Mouse (Mus musculus) kidney, embryonic 14.5 days (tissue): ENCODE results near the gene Mad1l1. TPM values are rescaled to one million over a fixed set of nuclear protein-coding genes. Genes with fewer than 3 reads are reported as not detected.

ENCODE experiments used
- ATAC-seq: fragments of 200-750 bp; cut with Nextera tagmentation; 2 replicates; pipeline ENCODE4 v1.8.0; 2017; ENCODE audit warnings: moderate number of reproducible peaks, mild to moderate bottlenecking, moderate TSS enrichment, moderate library complexity; ENCODE audit not compliant: low FRiP score, low TSS enrichment
- H3K27ac ChIP-seq: fragments of 300-500 bp; sonication (generic); 2 replicates; pipeline ENCODE4 v1.5.1; 2014; ENCODE audit warnings: low read depth, mild to moderate bottlenecking, low read length, moderate library complexity, mixed read lengths
- H3K27me3 ChIP-seq: fragments of 300-500 bp; sonication (generic); 2 replicates; pipeline ENCODE4 v1.6.1; 2014; ENCODE audit warnings: mild to moderate bottlenecking, low read length; ENCODE audit not compliant: control insufficient read depth, insufficient read depth
- H3K36me3 ChIP-seq: fragments of 300-500 bp; sonication (generic); 2 replicates; pipeline ENCODE4 v1.6.1; 2014; ENCODE audit warnings: low read length, mixed read lengths; ENCODE audit not compliant: control insufficient read depth, insufficient read depth
- H3K4me1 ChIP-seq: fragments of 300-500 bp; sonication (generic); 2 replicates; pipeline ENCODE4 v1.6.1; 2014; ENCODE audit warnings: low read length, mixed read lengths; ENCODE audit not compliant: control insufficient read depth, insufficient read depth
- H3K4me2 ChIP-seq: fragments of 300-500 bp; sonication (generic); replicated peaks from 2 replicates; pipeline ENCODE4 v1.6.1; 2014; ENCODE audit warnings: low read depth, mild to moderate bottlenecking, low read length
- H3K4me3 ChIP-seq: fragments of 300-500 bp; sonication (generic); 2 replicates; pipeline ENCODE4 v1.5.1; 2014; ENCODE audit warnings: mild to moderate bottlenecking, low read length
- H3K9ac ChIP-seq: fragments of 300-500 bp; sonication (generic); 2 replicates; pipeline ENCODE4 v1.6.1; 2014; ENCODE audit warnings: low read depth, mild to moderate bottlenecking, low read length, moderate library complexity
- H3K9me3 ChIP-seq: fragments of 300-500 bp; sonication (generic); 2 replicates; pipeline ENCODE4 v1.6.1; 2016; ENCODE audit warnings: low read length; ENCODE audit not compliant: control insufficient read depth
- WGBS: fragments of 180-500 bp; shearing (Covaris S2); extraction: QIAGEN DNeasy Blood & Tissue Kit; methylation state at CpG from one replicate; pipeline ENCODE4 v1.1.7; 2014; 5-methylcytosine and 5-hydroxymethylcytosine counted together
- polyA plus RNA-seq: library from polyadenylated mRNA; unstranded; fragments of >200 nt; fragmentation: Nextera tagmentation; extraction: Ambion mirVana; gene quantifications from 2 replicates; pipeline ENCODE4 v1.2.1, GENCODE M21; 2014

Mad1l1 gene
- polyA plus RNA-seq, 1 experiment from 2014 or later = 47.4 TPM

DNA sequence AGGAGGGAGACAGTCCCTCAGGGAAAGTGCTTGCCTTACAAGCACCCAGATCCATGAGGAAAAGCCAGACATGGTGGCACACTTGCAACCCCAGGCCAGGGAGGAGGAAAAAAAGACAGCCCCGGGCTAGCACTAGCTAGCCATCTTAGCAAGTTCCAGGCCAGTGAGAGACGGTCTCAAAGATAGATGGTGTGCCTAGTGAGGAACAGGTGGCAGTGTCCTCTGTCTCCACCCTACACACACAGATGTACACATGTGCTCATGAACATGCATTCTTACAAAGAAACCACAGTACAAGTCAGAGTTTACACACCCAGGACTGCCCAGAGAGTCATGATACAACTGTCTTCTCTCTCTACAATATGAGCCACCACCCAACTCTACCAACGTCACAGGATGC, 258.5 kb downstream of the Mad1l1 start:
- ATAC-seq = no peak
- H3K4me1 ChIP-seq = peaks cover 12% of the 10 kb centered on the region
- H3K27ac ChIP-seq = no peak overlapping the region
- no peaks in the 10 kb centered on the region for H3K27me3 ChIP-seq
- peaks cover 5% of the 10 kb centered on the region for H3K36me3 ChIP-seq
- WGBS = 89% methylated on average over 3 of the region's 3 CpGs
- no peaks in the 10 kb centered on the region for H3K9me3 ChIP-seq
- H3K4me2 ChIP-seq = no peak overlapping the region
- H3K4me3 ChIP-seq = no peak overlapping the region
- no peak overlapping the region for H3K9ac ChIP-seq

DNA sequence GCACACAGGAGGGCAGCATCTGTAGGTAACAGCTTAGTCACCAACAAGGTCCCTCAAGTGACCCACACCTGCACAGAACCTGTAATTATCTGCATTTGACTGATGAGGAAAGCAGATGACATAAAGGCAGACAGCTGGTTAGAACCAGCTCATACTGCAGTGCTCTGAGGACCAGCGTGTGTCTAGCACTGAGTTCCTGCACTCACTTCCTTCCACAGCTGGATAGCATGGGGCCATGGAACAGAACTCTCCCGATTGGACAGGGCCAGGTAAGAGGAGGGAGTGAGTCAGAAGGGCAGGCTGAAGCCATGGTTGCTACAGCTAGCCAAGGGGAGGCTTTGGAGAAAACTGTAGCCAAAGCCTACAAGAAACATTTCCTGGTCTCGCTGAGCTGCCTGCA, 259.0 kb downstream of the Mad1l1 start:
- no peak overlapping the region for H3K4me3 ChIP-seq
- H3K4me1 ChIP-seq = peaks cover 8% of the 10 kb centered on the region
- 67% methylated on average over 3 of the region's 3 CpGs for WGBS
- H3K27ac ChIP-seq = no peak overlapping the region
- no peak overlapping the region for H3K4me2 ChIP-seq
- H3K27me3 ChIP-seq = no peaks in the 10 kb centered on the region
- H3K9ac ChIP-seq = no peak overlapping the region
- H3K36me3 ChIP-seq = peaks cover 5% of the 10 kb centered on the region
- H3K9me3 ChIP-seq = no peaks in the 10 kb centered on the region
- ATAC-seq = no peak

DNA sequence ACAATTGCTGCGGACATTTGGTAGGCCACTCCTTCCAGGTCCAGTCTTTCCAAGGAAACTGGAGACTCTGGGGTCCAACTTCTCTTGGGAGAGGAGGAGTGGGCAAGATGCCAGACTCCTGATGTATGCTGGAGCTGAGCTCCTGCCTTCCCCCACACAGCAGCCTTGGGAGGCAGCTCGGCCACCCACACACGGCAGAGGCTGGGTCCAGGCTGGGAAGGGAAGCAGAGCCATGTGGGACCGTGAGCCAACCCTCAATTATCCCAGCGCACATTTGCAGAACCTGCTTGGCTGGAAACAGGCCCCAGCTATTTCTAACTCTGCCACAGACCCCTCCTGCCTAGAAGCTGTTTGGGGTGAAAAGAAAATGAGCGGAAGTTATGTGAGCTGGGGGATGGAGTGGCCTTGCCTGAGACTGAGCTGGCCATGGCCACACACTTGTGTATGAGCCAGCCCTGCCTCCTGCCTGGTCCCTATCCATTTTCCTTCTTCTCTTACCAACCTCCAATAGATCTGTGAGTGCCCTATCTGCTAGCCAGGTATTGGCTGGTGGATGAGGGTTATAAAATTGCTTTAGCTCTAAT, 260.0 kb downstream of the Mad1l1 start:
- H3K36me3 ChIP-seq = peaks cover 5% of the 10 kb centered on the region
- H3K9me3 ChIP-seq = no peaks in the 10 kb centered on the region
- no peak overlapping the region for H3K4me2 ChIP-seq
- H3K4me1 ChIP-seq = peaks cover 1% of the 10 kb centered on the region; the same call in 1 of the 2 replicates
- H3K9ac ChIP-seq = no peak overlapping the region
- ATAC-seq = peak; percentile 75
- WGBS = 52% methylated on average over 6 of the region's 6 CpGs
- H3K4me3 ChIP-seq = no peak overlapping the region
- no peak overlapping the region; the same call in 1 of the 2 replicates for H3K27ac ChIP-seq
- no peaks in the 10 kb centered on the region for H3K27me3 ChIP-seq

DNA sequence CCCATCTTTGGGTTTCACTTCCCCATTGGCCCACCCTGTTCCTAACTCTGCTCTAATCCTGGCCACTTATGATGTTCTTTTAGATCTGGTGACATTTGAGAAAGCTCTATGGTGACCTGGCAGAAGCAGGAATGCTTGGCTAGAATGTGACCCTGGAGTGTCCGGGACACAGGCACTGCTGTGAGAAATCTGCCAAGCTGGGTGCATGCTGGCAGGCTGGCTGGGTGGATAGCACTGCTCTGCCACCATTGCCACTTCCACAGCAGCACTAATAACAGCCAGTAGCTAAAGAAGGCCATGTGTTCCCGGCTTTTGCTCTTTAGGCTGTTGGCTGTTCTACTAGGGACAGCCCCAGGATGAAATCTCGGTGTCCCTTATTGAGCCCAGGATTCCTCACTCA, 265.1 kb downstream of the Mad1l1 start:
- H3K9me3 ChIP-seq = no peaks in the 10 kb centered on the region
- H3K4me2 ChIP-seq = no peak overlapping the region
- H3K4me3 ChIP-seq = no peak overlapping the region
- no peak overlapping the region for H3K27ac ChIP-seq
- no peak overlapping the region for H3K9ac ChIP-seq
- no peaks in the 10 kb centered on the region for H3K36me3 ChIP-seq
- WGBS = 90% methylated on average over 3 of the region's 3 CpGs
- no peaks in the 10 kb centered on the region for H3K27me3 ChIP-seq
- no peak for ATAC-seq
- H3K4me1 ChIP-seq = no peaks in the 10 kb centered on the region

DNA sequence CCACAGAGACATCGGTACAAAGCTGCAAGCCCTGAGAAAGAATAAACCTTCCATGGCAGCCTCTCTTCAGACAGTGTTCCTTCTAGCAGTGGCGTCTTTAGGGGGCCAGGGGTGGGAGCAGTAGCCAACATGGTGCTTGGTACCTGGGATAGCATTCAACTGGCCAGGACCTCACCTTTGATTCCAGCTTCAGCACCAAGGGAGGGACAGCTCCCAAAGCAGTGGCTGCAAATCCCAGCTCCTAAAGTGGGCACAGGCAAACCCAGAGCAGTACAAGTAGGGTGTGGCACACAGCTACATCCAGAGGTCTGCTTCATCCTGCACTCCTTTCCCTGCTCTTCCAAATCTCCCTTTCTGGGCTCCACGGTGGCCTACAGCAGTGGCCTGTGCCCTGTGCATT, 265.9 kb downstream of the Mad1l1 start:
- no peak overlapping the region for H3K4me2 ChIP-seq
- ATAC-seq = no peak
- no peaks in the 10 kb centered on the region for H3K27me3 ChIP-seq
- H3K4me1 ChIP-seq = no peaks in the 10 kb centered on the region
- 71% methylated on average over 3 of the region's 3 CpGs for WGBS
- no peaks in the 10 kb centered on the region for H3K9me3 ChIP-seq
- no peak overlapping the region for H3K27ac ChIP-seq
- H3K36me3 ChIP-seq = no peaks in the 10 kb centered on the region
- H3K4me3 ChIP-seq = no peak overlapping the region
- no peak overlapping the region for H3K9ac ChIP-seq

DNA sequence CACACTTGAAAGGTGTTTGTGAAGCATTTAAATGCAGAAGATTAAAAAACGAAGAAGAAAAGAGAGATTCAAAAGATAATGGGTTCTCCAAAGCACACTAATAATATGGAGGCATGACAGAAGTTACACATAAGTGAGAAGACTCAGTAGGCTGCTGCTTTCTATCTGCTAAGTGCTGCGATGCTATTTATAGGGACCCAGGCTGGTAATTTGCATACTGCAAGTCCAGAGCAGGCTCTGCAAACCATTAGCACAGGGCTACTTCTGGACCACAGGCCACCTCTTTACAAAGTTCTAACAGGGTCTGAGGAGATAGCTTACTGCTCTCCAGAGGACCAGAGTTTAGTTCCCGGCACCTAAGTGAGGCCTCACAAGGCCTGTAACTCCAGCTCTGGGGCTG, 267.7 kb downstream of the Mad1l1 start:
- no peaks in the 10 kb centered on the region for H3K4me1 ChIP-seq

DNA sequence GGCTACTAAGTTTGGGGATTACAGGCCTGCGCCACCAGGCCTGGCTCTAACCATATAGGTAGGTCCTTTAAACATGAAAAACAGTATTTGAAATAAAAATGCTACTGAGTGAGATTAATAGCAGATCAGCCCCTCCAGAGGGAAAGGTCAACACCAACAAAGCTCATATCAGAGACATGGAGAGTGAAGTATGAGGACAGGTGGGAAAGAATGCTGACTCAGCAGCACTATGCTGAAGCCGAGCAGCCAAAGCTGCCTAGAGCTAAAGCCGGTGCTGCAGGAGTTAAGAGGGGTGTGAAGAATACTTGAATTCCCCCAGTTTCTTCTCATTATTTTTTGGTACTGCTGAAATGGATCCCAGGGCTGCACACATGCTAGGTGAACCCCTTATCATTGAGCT, 268.9 kb downstream of the Mad1l1 start:
- no peak overlapping the region for H3K4me2 ChIP-seq
- H3K27ac ChIP-seq = no peak overlapping the region
- H3K36me3 ChIP-seq = no peaks in the 10 kb centered on the region
- H3K9me3 ChIP-seq = no peaks in the 10 kb centered on the region
- no peaks in the 10 kb centered on the region for H3K4me1 ChIP-seq
- H3K27me3 ChIP-seq = no peaks in the 10 kb centered on the region
- ATAC-seq = no peak
- 64% methylated on average over 3 of the region's 3 CpGs for WGBS
- H3K9ac ChIP-seq = no peak overlapping the region
- H3K4me3 ChIP-seq = no peak overlapping the region

More for the DNA sequence above, 267.7 kb downstream of the Mad1l1 start:
- no peak for ATAC-seq
- Histone ChIP-seq H3K27ac (no peak overlapping the region), H3K9ac (no peak overlapping the region), H3K4me2 (no peak overlapping the region), H3K4me3 (no peak overlapping the region), H3K9me3 (no peaks in the 10 kb centered on the region), H3K27me3 (no peaks in the 10 kb centered on the region), H3K36me3 (no peaks in the 10 kb centered on the region)
- WGBS = 75% methylated on average over 3 of the region's 3 CpGs

DNA sequence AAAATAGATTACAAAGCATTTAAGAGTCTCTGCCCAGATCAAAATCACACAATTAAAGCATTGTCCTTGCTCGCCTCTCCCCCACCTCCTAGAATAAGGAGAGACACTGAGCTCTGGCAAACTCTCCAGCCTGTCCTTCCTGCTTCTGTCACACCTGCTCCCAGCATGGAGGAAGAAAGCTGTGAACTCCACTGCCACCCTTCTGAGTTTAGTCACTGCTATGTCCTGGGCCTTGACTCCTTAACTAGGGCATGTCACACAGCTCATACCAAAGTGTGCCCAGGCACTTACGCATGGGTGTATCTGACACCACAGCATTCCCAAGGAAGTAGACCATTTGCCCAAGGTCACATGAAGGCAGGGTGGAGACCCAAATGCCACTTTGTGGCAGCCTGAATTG, 275.9 kb downstream of the Mad1l1 start:
- Histone ChIP-seq H3K27me3 (no peaks in the 10 kb centered on the region), H3K36me3 (no peaks in the 10 kb centered on the region), H3K4me1 (no peaks in the 10 kb centered on the region), H3K4me3 (no peak overlapping the region), H3K27ac (no peak overlapping the region), H3K4me2 (no peak overlapping the region), H3K9ac (no peak overlapping the region), H3K9me3 (no peaks in the 10 kb centered on the region)
- no peak for ATAC-seq
- WGBS = 96% methylated on average over 2 of the region's 2 CpGs

DNA sequence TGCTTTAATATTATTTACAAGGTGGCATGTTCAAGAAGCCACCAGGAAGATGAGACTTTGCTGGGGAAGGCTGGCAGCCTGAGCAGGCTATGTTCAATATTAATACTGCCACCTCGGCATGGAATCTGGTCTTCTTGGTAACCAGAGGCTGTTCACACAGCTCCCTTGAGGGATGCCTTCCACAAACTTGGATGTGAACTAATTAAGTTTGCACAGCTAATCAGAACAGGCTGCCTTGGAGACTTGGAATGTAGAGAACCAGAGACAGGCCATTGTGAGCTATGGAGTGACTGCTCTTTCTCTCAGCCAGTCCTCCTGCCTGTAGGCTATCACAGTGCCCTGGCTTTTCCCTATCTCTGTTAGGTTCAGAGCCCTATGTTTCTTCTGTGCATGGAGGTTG, 278.4 kb downstream of the Mad1l1 start:
- Histone ChIP-seq H3K9me3 (no peaks in the 10 kb centered on the region), H3K4me3 (no peak overlapping the region), H3K9ac (no peak overlapping the region), H3K36me3 (no peaks in the 10 kb centered on the region), H3K4me2 (no peak overlapping the region), H3K27ac (no peak overlapping the region), H3K27me3 (no peaks in the 10 kb centered on the region), H3K4me1 (no peaks in the 10 kb centered on the region)
- no peak for ATAC-seq
- 81% methylated on average over 1 of the region's 1 CpGs for WGBS
